Mouse (Mus musculus): ENCODE data around the gene Chaf1a. TPM values are rescaled to one million over a fixed set of nuclear protein-coding genes. Genes with fewer than 3 reads are reported as not detected.

The Chaf1a gene
- polyA plus RNA-seq, 1 experiment from 2014 or later, result 25.0 TPM

GRCm38 (mm10) chr17:56079921-56080320, 39.7 kb downstream of the Chaf1a start:
- Histone ChIP-seq H3K4me2 (ENCODE audit: low read depth) (peak overlapping the region; percentile 99), H3K4me1 (ENCODE audit: control insufficient read depth, insufficient read depth, low read length) (peaks cover 13% of the 10 kb centered on the region), H3K9ac (ENCODE audit: low read length) (peak overlapping the region; percentile 77), H3K9me3 (ENCODE audit: control insufficient read depth, low read length) (no peaks in the 10 kb centered on the region), H3K27ac (ENCODE audit: low read depth, low read length) (peak overlapping the region; percentile 58; the same call in 1 of the 2 replicates), H3K27me3 (ENCODE audit: control insufficient read depth, insufficient read depth, low read length) (no peaks in the 10 kb centered on the region), H3K4me3 (ENCODE audit: low read depth, low read length) (peak overlapping the region; percentile 94), H3K36me3 (ENCODE audit: control insufficient read depth, insufficient read depth, low read length) (0 out of 2 replicates have a peak, but pooled peaks cover 2% of the 10 kb centered on the region)
- 6% methylated on average over 10 of the region's 11 CpGs for WGBS
- DNase-seq (ENCODE audit: low spot score) (no peak), ATAC-seq (ENCODE audit: insufficient read depth, low FRiP score, low TSS enrichment) (no peak)

- Histone ChIP-seq H3K4me1 (ENCODE audit: control insufficient read depth, insufficient read depth, low read length) (peaks cover 11% of the 10 kb centered on the region), H3K36me3 (ENCODE audit: control insufficient read depth, insufficient read depth, low read length) (0 out of 2 replicates have a peak, but pooled peaks cover 2% of the 10 kb centered on the region), H3K9ac (ENCODE audit: low read length) (peak overlapping the region; percentile 77), H3K27me3 (ENCODE audit: control insufficient read depth, insufficient read depth, low read length) (no peaks in the 10 kb centered on the region), H3K9me3 (ENCODE audit: control insufficient read depth, low read length) (no peaks in the 10 kb centered on the region), H3K4me2 (ENCODE audit: low read depth) (peak overlapping the region; percentile 99), H3K4me3 (ENCODE audit: low read depth, low read length) (peak overlapping the region; percentile 94), H3K27ac (ENCODE audit: low read depth, low read length) (no peak overlapping the region)
- DNase-seq (ENCODE audit: low spot score) (peak; percentile 75), ATAC-seq (ENCODE audit: insufficient read depth, low FRiP score, low TSS enrichment) (peak; percentile 37)
- WGBS, result 9% methylated on average over 8 of the region's 8 CpGs
Observed at GRCm38 (mm10) chr17:56080781-56081585, 40.7 kb downstream of the Chaf1a start.

GRCm38 (mm10) chr17:56092312-56092711, 52.1 kb downstream of the Chaf1a start:
- Histone ChIP-seq H3K27ac (ENCODE audit: low read depth, low read length) (no peak overlapping the region), H3K36me3 (ENCODE audit: control insufficient read depth, insufficient read depth, low read length) (peaks cover 19% of the 10 kb centered on the region), H3K4me1 (ENCODE audit: control insufficient read depth, insufficient read depth, low read length) (no peaks in the 10 kb centered on the region), H3K4me2 (ENCODE audit: low read depth) (no peak overlapping the region), H3K9ac (ENCODE audit: low read length) (no peak overlapping the region), H3K27me3 (ENCODE audit: control insufficient read depth, insufficient read depth, low read length) (no peaks in the 10 kb centered on the region), H3K9me3 (ENCODE audit: control insufficient read depth, low read length) (no peaks in the 10 kb centered on the region), H3K4me3 (ENCODE audit: low read depth, low read length) (no peak overlapping the region)
- 100% methylated on average over 1 of the region's 1 CpGs for WGBS
- DNase-seq (ENCODE audit: low spot score) (no peak), ATAC-seq (ENCODE audit: insufficient read depth, low FRiP score, low TSS enrichment) (no peak)

GRCm38 (mm10) chr17:56092794-56093193, 52.6 kb downstream of the Chaf1a start:
- Histone ChIP-seq H3K4me1 (ENCODE audit: control insufficient read depth, insufficient read depth, low read length) (no peaks in the 10 kb centered on the region), H3K4me2 (ENCODE audit: low read depth) (no peak overlapping the region), H3K9me3 (ENCODE audit: control insufficient read depth, low read length) (no peaks in the 10 kb centered on the region), H3K36me3 (ENCODE audit: control insufficient read depth, insufficient read depth, low read length) (peaks cover 22% of the 10 kb centered on the region), H3K27ac (ENCODE audit: low read depth, low read length) (no peak overlapping the region), H3K27me3 (ENCODE audit: control insufficient read depth, insufficient read depth, low read length) (no peaks in the 10 kb centered on the region), H3K9ac (ENCODE audit: low read length) (no peak overlapping the region), H3K4me3 (ENCODE audit: low read depth, low read length) (no peak overlapping the region)
- WGBS, result 96% methylated on average over 1 of the region's 1 CpGs
- DNase-seq (ENCODE audit: low spot score), result no peak
- no peak for ATAC-seq (ENCODE audit: insufficient read depth, low FRiP score, low TSS enrichment)

- Histone ChIP-seq H3K27me3 (ENCODE audit: control insufficient read depth, insufficient read depth, low read length) (no peaks in the 10 kb centered on the region), H3K36me3 (ENCODE audit: control insufficient read depth, insufficient read depth, low read length) (peaks cover 40% of the 10 kb centered on the region), H3K9me3 (ENCODE audit: control insufficient read depth, low read length) (no peaks in the 10 kb centered on the region), H3K4me1 (ENCODE audit: control insufficient read depth, insufficient read depth, low read length) (no peaks in the 10 kb centered on the region), H3K4me3 (ENCODE audit: low read depth, low read length) (no peak overlapping the region), H3K27ac (ENCODE audit: low read depth, low read length) (no peak overlapping the region), H3K9ac (ENCODE audit: low read length) (no peak overlapping the region), H3K4me2 (ENCODE audit: low read depth) (no peak overlapping the region)
- DNase-seq (ENCODE audit: low spot score), result no peak
- no peak for ATAC-seq (ENCODE audit: insufficient read depth, low FRiP score, low TSS enrichment)
- WGBS, result 89% methylated on average over 12 of the region's 12 CpGs
Observed at GRCm38 (mm10) chr17:56096883-56097282, 56.6 kb downstream of the Chaf1a start.

GRCm38 (mm10) chr17:56098180-56098579, 57.9 kb downstream of the Chaf1a start:
- no peak for DNase-seq (ENCODE audit: low spot score)
- peaks cover 51% of the 10 kb centered on the region for H3K36me3 ChIP-seq (ENCODE audit: control insufficient read depth, insufficient read depth, low read length)
- WGBS, result 88% methylated on average over 8 of the region's 8 CpGs
- no peak overlapping the region for H3K4me2 ChIP-seq (ENCODE audit: low read depth)
- no peaks in the 10 kb centered on the region for H3K27me3 ChIP-seq (ENCODE audit: control insufficient read depth, insufficient read depth, low read length)
- no peak for ATAC-seq (ENCODE audit: insufficient read depth, low FRiP score, low TSS enrichment)
- H3K9ac ChIP-seq (ENCODE audit: low read length), result no peak overlapping the region
- no peak overlapping the region for H3K27ac ChIP-seq (ENCODE audit: low read depth, low read length)
- H3K4me1 ChIP-seq (ENCODE audit: control insufficient read depth, insufficient read depth, low read length), result no peaks in the 10 kb centered on the region
- H3K4me3 ChIP-seq (ENCODE audit: low read depth, low read length), result no peak overlapping the region
- no peaks in the 10 kb centered on the region for H3K9me3 ChIP-seq (ENCODE audit: control insufficient read depth, low read length)

GRCm38 (mm10) chr17:56098711-56099572, 58.7 kb downstream of the Chaf1a start:
- Histone ChIP-seq H3K4me2 (ENCODE audit: low read depth) (no peak overlapping the region), H3K4me1 (ENCODE audit: control insufficient read depth, insufficient read depth, low read length) (no peaks in the 10 kb centered on the region), H3K36me3 (ENCODE audit: control insufficient read depth, insufficient read depth, low read length) (peaks cover 51% of the 10 kb centered on the region), H3K27ac (ENCODE audit: low read depth, low read length) (no peak overlapping the region), H3K9me3 (ENCODE audit: control insufficient read depth, low read length) (no peaks in the 10 kb centered on the region), H3K27me3 (ENCODE audit: control insufficient read depth, insufficient read depth, low read length) (no peaks in the 10 kb centered on the region), H3K9ac (ENCODE audit: low read length) (no peak overlapping the region), H3K4me3 (ENCODE audit: low read depth, low read length) (no peak overlapping the region)
- 92% methylated on average over 15 of the region's 15 CpGs for WGBS
- DNase-seq (ENCODE audit: low spot score) (no peak), ATAC-seq (ENCODE audit: insufficient read depth, low FRiP score, low TSS enrichment) (no peak)

GRCm38 (mm10) chr17:56100811-56101210, 60.6 kb downstream of the Chaf1a start:
- Histone ChIP-seq H3K4me3 (ENCODE audit: low read depth, low read length) (no peak overlapping the region), H3K9ac (ENCODE audit: low read length) (no peak overlapping the region), H3K27me3 (ENCODE audit: control insufficient read depth, insufficient read depth, low read length) (no peaks in the 10 kb centered on the region), H3K27ac (ENCODE audit: low read depth, low read length) (no peak overlapping the region), H3K4me2 (ENCODE audit: low read depth) (no peak overlapping the region), H3K4me1 (ENCODE audit: control insufficient read depth, insufficient read depth, low read length) (no peaks in the 10 kb centered on the region), H3K9me3 (ENCODE audit: control insufficient read depth, low read length) (no peaks in the 10 kb centered on the region), H3K36me3 (ENCODE audit: control insufficient read depth, insufficient read depth, low read length) (peaks cover 48% of the 10 kb centered on the region)
- ATAC-seq (ENCODE audit: insufficient read depth, low FRiP score, low TSS enrichment) (no peak), DNase-seq (ENCODE audit: low spot score) (no peak)
- 84% methylated on average over 3 of the region's 3 CpGs for WGBS
